8 mouse cellular contexts compared by ENCODE assay signal in the genomic region with DNA sequence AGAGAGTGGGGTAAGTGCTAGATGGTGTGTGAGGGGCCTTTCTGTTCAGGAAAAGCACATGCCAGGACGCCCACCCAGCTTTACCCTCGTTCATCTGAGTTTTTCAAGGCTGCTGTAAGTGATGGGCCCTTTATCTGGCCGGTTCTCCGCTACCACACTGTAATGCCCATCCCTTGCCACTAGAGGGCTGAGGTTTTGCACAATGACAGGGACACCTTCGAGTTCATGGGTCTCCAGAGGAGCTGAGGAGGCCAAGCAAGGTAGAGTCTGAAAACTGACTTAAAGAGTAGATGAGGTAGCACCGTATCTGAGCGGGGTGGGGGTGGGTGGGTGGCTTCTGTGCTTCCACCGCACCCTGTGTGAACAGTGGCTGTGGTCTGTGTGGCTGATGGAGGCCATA. TPM values are rescaled to one million over a fixed set of nuclear protein-coding genes. Genes with fewer than 3 reads are reported as not detected.
A peak's percentile ranks its signal among the peaks of the same experiment; 100 is the strongest.
DNase-seq lines count a peak whose midpoint lies in the region; ATAC-seq lines count a peak whose summit lies in the region.

No protein-coding gene starts in this region.

- no peaks in the 10 kb centered on the region for H3K9me3 ChIP-seq in liver, embryonic 12.5 days (replicated peaks)

- intact Hi-C loops in left cerebral cortex, postnatal 36 days (cut with DNase I): loop anchor here (5.0 kb wide), 3 partner anchors 68 to 168 kb away; no protein-coding TSS in a partner anchor
- intact Hi-C loops in heart, postnatal 14 days (cut with DNase I): loop anchor here (2.0 to 5.0 kb wide), 2 partner anchors 107 to 165 kb away; no protein-coding TSS in a partner anchor

- H3K4me1 ChIP-seq in liver, embryonic 12.5 days: peaks cover 26% of the 10 kb centered on the region

- H3K9ac ChIP-seq in liver, embryonic 12.5 days: no peak overlapping the region

- peak; percentile 59 for ATAC-seq in common myeloid progenitor, adult 5-6 weeks (replicated peaks; ENCODE audit: low read depth, poor library complexity, severe bottlenecking)
- peak; percentile 13; the same call in 1 of the 2 replicates for ATAC-seq in liver, embryonic 12.5 days

- peak; percentile 34 to 39 for DNase-seq in left cerebral cortex, adult 18-20 months (ENCODE audit: low spot score in 2 of 2)
- no peak for DNase-seq in left cerebral cortex, postnatal 36 days (ENCODE audit: low spot score in 2 of 2)
- peak; percentile 18 for DNase-seq in WW6 (ENCODE audit: low read depth, low spot score)
- peak; percentile 45 to 64 for DNase-seq in heart, postnatal 14 days
- peak; percentile 45 for DNase-seq in naive thymus-derived CD4-positive, alpha-beta T cell, adult 2 months (ENCODE audit: low read depth)
- peak; percentile 67 for DNase-seq in thymus, postnatal 14 days

- WGBS in liver, embryonic 12.5 days (ENCODE audit: insufficient replicate concordance): 20% methylated on average over 8 of the region's 8 CpGs

- H3K27me3 ChIP-seq in liver, embryonic 12.5 days (replicated peaks): peaks cover 42% of the 10 kb centered on the region

- no peaks in the 10 kb centered on the region for H3K36me3 ChIP-seq in liver, embryonic 12.5 days

- H3K27ac ChIP-seq in liver, embryonic 12.5 days: no peak overlapping the region

- H3K4me3 ChIP-seq in liver, embryonic 12.5 days: no peak overlapping the region

- no peak overlapping the region for H3K4me2 ChIP-seq in liver, embryonic 12.5 days

RNA-seq across cellular contexts. Expression of a gene that starts 27.2 kb away (rescaled TPM):
- total RNA-seq in left cerebral cortex, adult 18-20 months (2021): 10 to 100 TPM; 73.8 to 96.1 TPM
- total RNA-seq in left cerebral cortex, postnatal 36 days (2021): 10 to 100 TPM; 78.5 to 81.5 TPM
- 0.09 TPM in 1 of 2 replicates, not detected in the other for total RNA-seq in common myeloid progenitor, adult 5-6 weeks (2017)
- not detected for total RNA-seq in heart, postnatal 14 days (2021)
- 0.05 TPM in 2 replicates for polyA plus RNA-seq in liver, embryonic 12.5 days (2016; fragmentation: Nextera tagmentation; extraction: Ambion mirVana)

Comparison
In these comparisons a context has a peak if more than half of its experiments do, and no peak if none do; other contexts are left out.
1. DNase-seq: peak in left cerebral cortex, adult 18-20 months (2 of 2), WW6 (single experiment), heart, postnatal 14 days (2 of 2), naive thymus-derived CD4-positive, alpha-beta T cell, adult 2 months (single experiment) and thymus, postnatal 14 days (single experiment); none in left cerebral cortex, postnatal 36 days (0 of 2).
2. RNA of a gene that starts 27.2 kb away (total RNA-seq): 73.8 to 96.1 TPM in left cerebral cortex, adult 18-20 months and 78.5 to 81.5 TPM in left cerebral cortex, postnatal 36 days; 0.09 TPM in common myeloid progenitor, adult 5-6 weeks and not detected in heart, postnatal 14 days; every median in the first group is over 10 times any median in the second.